Mouse (Mus musculus) kidney, postnatal 25 days (tissue): Measurements from ENCODE around the gene Kcnk18.
A peak's percentile ranks its signal among the peaks of the same experiment; 100 is the strongest.

Experiments
- DNase-seq, 2 experiments: peaks; one replicate each; pipeline ENCODE4 v3.0.0; 2021; ENCODE audit warnings: mixed read lengths in 2 of 2

The Kcnk18 gene

GRCm38 (mm10) chr19:59218991-59219390 lies at the start of gene Kcnk18:
Gene Kcnk18 (plus strand): TSS chr19:59219214.
- peak in 1 of 2 experiments; percentile 19 for DNase-seq

- DNase-seq, result peak in 1 of 2 experiments; percentile 10
These were observed 48.9 kb upstream of the Kcnk18 start, which contains the start of gene Vax1 for GRCm38 (mm10) chr19:59169936-59170765. Gene Vax1 (minus strand): TSS chr19:59170056.

- DNase-seq, result no peak
These were observed 48.3 kb upstream of the Kcnk18 start for GRCm38 (mm10) chr19:59170766-59171095.

- no peak for DNase-seq
These were observed 47.7 kb upstream of the Kcnk18 start for GRCm38 (mm10) chr19:59171151-59171870.

- DNase-seq, result no peak
These were observed 47.2 kb upstream of the Kcnk18 start for GRCm38 (mm10) chr19:59171871-59172245.

- DNase-seq, result no peak
These were observed 46.2 kb upstream of the Kcnk18 start for GRCm38 (mm10) chr19:59172781-59173180.

GRCm38 (mm10) chr19:59173341-59174015 lies 45.5 kb upstream of the Kcnk18 start:
- no peak for DNase-seq

GRCm38 (mm10) chr19:59184000-59184399 lies 35.0 kb upstream of the Kcnk18 start:
- DNase-seq, result peak; percentile 91 to 95

GRCm38 (mm10) chr19:59188981-59189380 lies 30.0 kb upstream of the Kcnk18 start:
- DNase-seq, result no peak

GRCm38 (mm10) chr19:59190431-59191122 lies 28.4 kb upstream of the Kcnk18 start:
- no peak for DNase-seq

GRCm38 (mm10) chr19:59191123-59191505 lies 27.9 kb upstream of the Kcnk18 start:
- no peak for DNase-seq

GRCm38 (mm10) chr19:59192491-59192890 lies 26.5 kb upstream of the Kcnk18 start:
- DNase-seq, result no peak

GRCm38 (mm10) chr19:59193456-59193855 lies 25.6 kb upstream of the Kcnk18 start:
- DNase-seq, result no peak

GRCm38 (mm10) chr19:59193986-59194820 lies 24.8 kb upstream of the Kcnk18 start:
- DNase-seq, result no peak

GRCm38 (mm10) chr19:59195181-59195770 lies 23.7 kb upstream of the Kcnk18 start:
- DNase-seq, result no peak

- DNase-seq, result peak; percentile 58 to 63
These were observed 22.8 kb upstream of the Kcnk18 start for GRCm38 (mm10) chr19:59196111-59196666.

GRCm38 (mm10) chr19:59198161-59198560 lies 20.9 kb upstream of the Kcnk18 start:
- DNase-seq, result peak; percentile 75 to 87

GRCm38 (mm10) chr19:59208475-59208874 lies 10.5 kb upstream of the Kcnk18 start:
- DNase-seq, result peak; percentile 41 to 76

GRCm38 (mm10) chr19:59208986-59209385 lies 10.0 kb upstream of the Kcnk18 start:
- no peak for DNase-seq

- no peak for DNase-seq
These were observed 2.1 kb upstream of the Kcnk18 start for GRCm38 (mm10) chr19:59216891-59217290.

- DNase-seq, result no peak
These were observed 2.1 kb downstream of the Kcnk18 start for GRCm38 (mm10) chr19:59221131-59221530.
